Mouse (Mus musculus): ENCODE measurements around the gene Zfp219.
"Not testable (repeated sequence)": the region's sequence is repeated elsewhere in the genome, so short reads cannot be mapped to it uniquely, and the experiment has no call there.

Gene Zfp219

GRCm38 (mm10) chr14:52020486-52021137 lies at the start of gene Zfp219:
Gene Zfp219 (minus strand): TSS chr14:52020733.
- no peak for TF ChIP-seq GATA4 (IDR thresholded peaks at IDR 0.05; ENCODE audit: insufficient replicate concordance, low read length)

GRCm38 (mm10) chr14:52066135-52066534 lies 45.6 kb upstream of the Zfp219 start:
- no peak for TF ChIP-seq GATA4 (IDR thresholded peaks at IDR 0.05; ENCODE audit: insufficient replicate concordance, low read length)

GRCm38 (mm10) chr14:52061798-52062197 lies 41.3 kb upstream of the Zfp219 start:
- no peak for TF ChIP-seq GATA4 (IDR thresholded peaks at IDR 0.05; ENCODE audit: insufficient replicate concordance, low read length)

GRCm38 (mm10) chr14:52060800-52061199 lies 40.3 kb upstream of the Zfp219 start:
- no peak for TF ChIP-seq GATA4 (IDR thresholded peaks at IDR 0.05; ENCODE audit: insufficient replicate concordance, low read length)

- TF ChIP-seq GATA4 (IDR thresholded peaks at IDR 0.05; ENCODE audit: insufficient replicate concordance, low read length) = no peak
Measured at GRCm38 (mm10) chr14:52059982-52060381, 39.4 kb upstream of the Zfp219 start.

GRCm38 (mm10) chr14:52045966-52046565 lies 25.5 kb upstream of the Zfp219 start:
- TF ChIP-seq GATA4 (IDR thresholded peaks at IDR 0.05; ENCODE audit: insufficient replicate concordance, low read length) = no peak

GRCm38 (mm10) chr14:52044901-52045678 lies 24.6 kb upstream of the Zfp219 start:
- no peak for TF ChIP-seq GATA4 (IDR thresholded peaks at IDR 0.05; ENCODE audit: insufficient replicate concordance, low read length)

- TF ChIP-seq GATA4 (IDR thresholded peaks at IDR 0.05; ENCODE audit: insufficient replicate concordance, low read length) = no peak
Measured at GRCm38 (mm10) chr14:52043446-52043845, 22.9 kb upstream of the Zfp219 start.

- not testable (repeated sequence) for TF ChIP-seq GATA4 (IDR thresholded peaks at IDR 0.05; ENCODE audit: insufficient replicate concordance, low read length)
Measured at GRCm38 (mm10) chr14:52042359-52042758, 21.8 kb upstream of the Zfp219 start, which contains the start of gene Olfr221. Gene Olfr221 (minus strand): TSS chr14:52042459.

- TF ChIP-seq GATA4 (IDR thresholded peaks at IDR 0.05; ENCODE audit: insufficient replicate concordance, low read length) = no peak
Measured at GRCm38 (mm10) chr14:52039332-52039731, 18.8 kb upstream of the Zfp219 start.

- no peak for TF ChIP-seq GATA4 (IDR thresholded peaks at IDR 0.05; ENCODE audit: insufficient replicate concordance, low read length)
Measured at GRCm38 (mm10) chr14:52035926-52036325, 15.4 kb upstream of the Zfp219 start.

- no peak for TF ChIP-seq GATA4 (IDR thresholded peaks at IDR 0.05; ENCODE audit: insufficient replicate concordance, low read length)
Measured at GRCm38 (mm10) chr14:52026342-52026741, 5.8 kb upstream of the Zfp219 start.

GRCm38 (mm10) chr14:52024133-52024532 lies 3.6 kb upstream of the Zfp219 start:
- no peak for TF ChIP-seq GATA4 (IDR thresholded peaks at IDR 0.05; ENCODE audit: insufficient replicate concordance, low read length)

- no peak for TF ChIP-seq GATA4 (IDR thresholded peaks at IDR 0.05; ENCODE audit: insufficient replicate concordance, low read length)
Measured at GRCm38 (mm10) chr14:52022709-52023459, 2.4 kb upstream of the Zfp219 start.

GRCm38 (mm10) chr14:52022244-52022708 lies 1.7 kb upstream of the Zfp219 start:
- TF ChIP-seq GATA4 (IDR thresholded peaks at IDR 0.05; ENCODE audit: insufficient replicate concordance, low read length) = no peak
